Mouse (Mus musculus): ENCODE data around the gene Pak7. TPM values are rescaled to one million over a fixed set of nuclear protein-coding genes. Genes with fewer than 3 reads are reported as not detected.

Gene Pak7
- total RNA-seq, 2 experiments from 2014 or later: 44.1 to 61.4 TPM

- DNase-seq (ENCODE audit: low spot score in 2 of 2): no peak
Measured at GRCm38 (mm10) chr2:136058398-136058797, 329.4 kb downstream of the Pak7 start.

GRCm38 (mm10) chr2:136057861-136058331 lies 329.9 kb downstream of the Pak7 start:
- peak; percentile 60 to 70 for DNase-seq (ENCODE audit: low spot score in 2 of 2)
- intact Hi-C loops (cut with DNase I): loop anchor here (5.0 kb wide), 2 partner anchors 49 to 51 kb away; no protein-coding TSS in a partner anchor

More at GRCm38 (mm10) chr2:136058398-136058797, 329.4 kb downstream of the Pak7 start:
- intact Hi-C loops (cut with DNase I): loop anchor here (5.0 kb wide), 2 partner anchors 49 to 51 kb away; no protein-coding TSS in a partner anchor

- intact Hi-C loops (cut with DNase I): no loop called here
- no peak for DNase-seq (ENCODE audit: low spot score in 2 of 2)
Measured at GRCm38 (mm10) chr2:136051688-136052289, 336.0 kb downstream of the Pak7 start, which contains the start of gene Lamp5. Gene Lamp5 (plus strand): TSS chr2:136052239.

- intact Hi-C loops (cut with DNase I): no loop called here
Measured at GRCm38 (mm10) chr2:136050793-136051615, 336.8 kb downstream of the Pak7 start.

GRCm38 (mm10) chr2:136048464-136048863 lies 339.3 kb downstream of the Pak7 start:
- no peak for DNase-seq (ENCODE audit: low spot score in 2 of 2)
- intact Hi-C loops (cut with DNase I): no loop called here

More at GRCm38 (mm10) chr2:136050793-136051615, 336.8 kb downstream of the Pak7 start:
- DNase-seq (ENCODE audit: low spot score in 2 of 2): peak in 1 of 2 experiments; percentile 58

Other genes starting within 250 kb of the Pak7 start
- gene Ankef1, start 113.9 kb upstream of the Pak7 start, total RNA-seq (2021): 1 to 10 TPM; 1.3 to 1.7 TPM

All from left cerebral cortex, postnatal 36 days (tissue).